Comparison of ENCODE assay signal across 9 mouse cellular contexts in genomic region chr5:33689221-33689844, GRCm38 (mm10). TPM values are rescaled to one million over a fixed set of nuclear protein-coding genes. Genes with fewer than 3 reads are reported as not detected.
DNase-seq lines count a peak whose midpoint lies in the region; ATAC-seq and TF ChIP-seq lines count a peak whose summit lies in the region.
"Had no signal": no experiment of that assay in that cellular context is flagged by ENCODE, and none has a peak within 500 bp of the region (broad histone marks: within the 10 kb centered on the region; RNA-seq: fewer than 3 reads in every experiment).

No protein-coding gene starts in this region.

- H3K9me3 ChIP-seq in heart, embryonic 11.5 days (replicated peaks; ENCODE audit: control insufficient read depth, low read length) = no peaks in the 10 kb centered on the region
- no peaks in the 10 kb centered on the region for H3K9me3 ChIP-seq in stomach, postnatal 0 days (ENCODE audit: control insufficient read depth, low read length)

- peak; percentile 77 for DNase-seq in retina, postnatal 1 day
- no peak for DNase-seq in retina, embryonic 14.5 days (ENCODE audit: low spot score)
- peak; percentile 77 to 87 for DNase-seq in lung, adult 18-20 months
- no peak for DNase-seq in stomach, postnatal 0 days (ENCODE audit: low spot score)
- no peak for DNase-seq in thymus, adult 2 months
- no peak for DNase-seq in ovary, postnatal 36 days (ENCODE audit: low spot score)
- no peak for DNase-seq in urinary bladder, adult 18-20 months (ENCODE audit: low spot score in 2 of 2)

- no peaks in the 10 kb centered on the region for H3K36me3 ChIP-seq in heart, embryonic 11.5 days (ENCODE audit: control insufficient read depth, insufficient read depth, low read length)
- H3K36me3 ChIP-seq in stomach, postnatal 0 days (ENCODE audit: control insufficient read depth, insufficient read depth, low read length) = no peaks in the 10 kb centered on the region
- H3K36me3 ChIP-seq in thymus, adult 2 months (ENCODE audit: control insufficient read depth, insufficient read depth, low read length) = no peaks in the 10 kb centered on the region

- peaks cover 9% of the 10 kb centered on the region for H3K27me3 ChIP-seq in heart, embryonic 11.5 days (ENCODE audit: control insufficient read depth, insufficient read depth, low read length)
- H3K27me3 ChIP-seq in stomach, postnatal 0 days (ENCODE audit: control insufficient read depth, insufficient read depth, low read length) = no peaks in the 10 kb centered on the region
- H3K27me3 ChIP-seq in thymus, adult 2 months (ENCODE audit: control insufficient read depth, insufficient read depth, low read length) = peaks cover 9% of the 10 kb centered on the region; the same call in 1 of the 2 replicates
- H3K27me3 ChIP-seq: Patski had no signal

- no peak overlapping the region for H3K4me2 ChIP-seq in heart, embryonic 11.5 days
- H3K4me2 ChIP-seq in stomach, postnatal 0 days (replicated peaks; ENCODE audit: low read depth) = no peak overlapping the region

- no peak overlapping the region for H3K9ac ChIP-seq in heart, embryonic 11.5 days (ENCODE audit: low read depth, low read length)
- no peak overlapping the region; the same call in 1 of the 2 replicates for H3K9ac ChIP-seq in stomach, postnatal 0 days (ENCODE audit: low read length)

- 59% methylated on average over 20 of the region's 20 CpGs for WGBS in heart, embryonic 11.5 days (ENCODE audit: insufficient replicate concordance)
- WGBS in stomach, postnatal 0 days = 64% methylated on average over 20 of the region's 20 CpGs
- 94% methylated on average over 20 of the region's 20 CpGs for WGBS in thymus, adult 2 months

- no peak for TF ChIP-seq POLR2A in thymus, adult 2 months (IDR thresholded peaks at IDR 0.05; ENCODE audit: control insufficient read depth, extremely low read depth, insufficient read depth, low read length, poor library complexity)

- no peak overlapping the region for H3K27ac ChIP-seq in heart, embryonic 11.5 days (ENCODE audit: low read depth, low read length)
- no peak overlapping the region for H3K27ac ChIP-seq in stomach, postnatal 0 days (replicated peaks)
- H3K27ac ChIP-seq in thymus, adult 2 months (ENCODE audit: control insufficient read depth, insufficient read depth, low read length) = no peak overlapping the region

- ATAC-seq in heart, embryonic 11.5 days (replicated peaks; ENCODE audit: insufficient number of reproducible peaks, low FRiP score, low TSS enrichment) = peak; percentile 20; the same call in 1 of the 2 replicates
- peak; percentile 19; the same call in 1 of the 2 replicates for ATAC-seq in stomach, postnatal 0 days (ENCODE audit: low FRiP score, low TSS enrichment)
- ATAC-seq: Patski had no signal

- TF ChIP-seq EP300 in stomach, postnatal 0 days (optimal IDR thresholded peaks at IDR 0.05) = no peak

- no peak for TF ChIP-seq CTCF in stomach, postnatal 0 days (IDR thresholded peaks at IDR 0.05; ENCODE audit: low read depth)
- no peak for TF ChIP-seq CTCF in thymus, adult 2 months (IDR thresholded peaks at IDR 0.05; ENCODE audit: borderline replicate concordance, control insufficient read depth, extremely low read depth, insufficient read depth, low read length, poor library complexity)

- H3K4me3 ChIP-seq in heart, embryonic 11.5 days (ENCODE audit: low read depth, low read length) = no peak overlapping the region
- H3K4me3 ChIP-seq in stomach, postnatal 0 days (ENCODE audit: low read depth, low read length) = no peak overlapping the region
- no peak overlapping the region for H3K4me3 ChIP-seq in thymus, adult 2 months (ENCODE audit: control insufficient read depth, insufficient read depth, low read length)

- H3K4me1 ChIP-seq in heart, embryonic 11.5 days (ENCODE audit: control insufficient read depth, insufficient read depth, low read length) = peaks cover 36% of the 10 kb centered on the region
- peaks cover 4% of the 10 kb centered on the region for H3K4me1 ChIP-seq in stomach, postnatal 0 days (replicated peaks; ENCODE audit: control insufficient read depth, insufficient read depth)
- no peaks in the 10 kb centered on the region for H3K4me1 ChIP-seq in thymus, adult 2 months (replicated peaks; ENCODE audit: control insufficient read depth, insufficient read depth, low read length)

RNA-seq across cellular contexts. Expression of gene Tmem129, which starts 31.1 kb away (rescaled TPM):
- polyA plus RNA-seq in heart, embryonic 11.5 days (2014; fragmentation: Nextera tagmentation; extraction: Ambion mirVana) = 41.5 and 42.3 TPM in 2 replicates
- 16.7 and 17.4 TPM in 2 replicates for polyA plus RNA-seq in stomach, postnatal 0 days (2015; fragmentation: Nextera tagmentation; extraction: Ambion mirVana)
- 71.6 and 78.0 TPM in 2 replicates for polyA plus RNA-seq in thymus, adult 2 months (2012; rRNA removed)

RNA-seq across cellular contexts. Expression of gene Tacc3, which starts 31.4 kb away (rescaled TPM):
- 171 and 186 TPM in 2 replicates for polyA plus RNA-seq in heart, embryonic 11.5 days (2014; fragmentation: Nextera tagmentation; extraction: Ambion mirVana)
- polyA plus RNA-seq in stomach, postnatal 0 days (2015; fragmentation: Nextera tagmentation; extraction: Ambion mirVana) = 33.8 and 44.0 TPM in 2 replicates
- 57.3 and 72.7 TPM in 2 replicates for polyA plus RNA-seq in thymus, adult 2 months (2012; rRNA removed)

RNA-seq across cellular contexts. Expression of gene Fgfr3, which starts 32.1 kb away (rescaled TPM):
- 4.4 and 4.9 TPM in 2 replicates for polyA plus RNA-seq in heart, embryonic 11.5 days (2014; fragmentation: Nextera tagmentation; extraction: Ambion mirVana)
- polyA plus RNA-seq in stomach, postnatal 0 days (2015; fragmentation: Nextera tagmentation; extraction: Ambion mirVana) = 17.4 and 19.3 TPM in 2 replicates
- polyA plus RNA-seq in thymus, adult 2 months (2012; rRNA removed) = 4.8 and 6.3 TPM in 2 replicates

RNA-seq across cellular contexts. Expression of gene Slbp, which starts 37.0 kb away (rescaled TPM):
- polyA plus RNA-seq in heart, embryonic 11.5 days (2014; fragmentation: Nextera tagmentation; extraction: Ambion mirVana) = 162 and 166 TPM in 2 replicates
- polyA plus RNA-seq in stomach, postnatal 0 days (2015; fragmentation: Nextera tagmentation; extraction: Ambion mirVana) = 84.0 and 87.3 TPM in 2 replicates
- polyA plus RNA-seq in thymus, adult 2 months (2012; rRNA removed) = 87.4 and 132 TPM in 2 replicates

RNA-seq across cellular contexts. Expression of gene Gm9903, which starts 59.6 kb away (rescaled TPM):
- 1.5 and 2.0 TPM in 2 replicates for polyA plus RNA-seq in heart, embryonic 11.5 days (2014; fragmentation: Nextera tagmentation; extraction: Ambion mirVana)
- 0.25 and 0.42 TPM in 2 replicates for polyA plus RNA-seq in stomach, postnatal 0 days (2015; fragmentation: Nextera tagmentation; extraction: Ambion mirVana)
- polyA plus RNA-seq in thymus, adult 2 months (2012; rRNA removed) = 0.56 and 0.82 TPM in 2 replicates

Comparison
In these comparisons a context has a peak if more than half of its experiments do, and no peak if none do; other contexts are left out.
1. DNase-seq: peak in retina, postnatal 1 day (single experiment) and lung, adult 18-20 months (2 of 2); none in retina, embryonic 14.5 days (single experiment), stomach, postnatal 0 days (single experiment), thymus, adult 2 months (single experiment), ovary, postnatal 36 days (single experiment) and urinary bladder, adult 18-20 months (0 of 2).